Mouse (Mus musculus): ENCODE data around the gene Olfr846.

The Olfr846 gene

GRCm38 (mm10) chr9:19363905-19364304, at the start of gene Olfr846:
Gene Olfr846 (minus strand): TSS chr9:19364005.
- H3K4me1 ChIP-seq (replicated peaks; ENCODE audit: low read depth, low read length) = no peaks in the 10 kb centered on the region
- no peak for TF ChIP-seq POU5F1 (IDR thresholded peaks at IDR 0.05; ENCODE audit: borderline replicate concordance, low read length)
- no peak for TF ChIP-seq NANOG (IDR thresholded peaks at IDR 0.05; ENCODE audit: borderline replicate concordance, low read length)
- no peak for TF ChIP-seq CTCF (conservative IDR thresholded peaks at IDR 0.05; ENCODE audit: low read length)

DNA sequence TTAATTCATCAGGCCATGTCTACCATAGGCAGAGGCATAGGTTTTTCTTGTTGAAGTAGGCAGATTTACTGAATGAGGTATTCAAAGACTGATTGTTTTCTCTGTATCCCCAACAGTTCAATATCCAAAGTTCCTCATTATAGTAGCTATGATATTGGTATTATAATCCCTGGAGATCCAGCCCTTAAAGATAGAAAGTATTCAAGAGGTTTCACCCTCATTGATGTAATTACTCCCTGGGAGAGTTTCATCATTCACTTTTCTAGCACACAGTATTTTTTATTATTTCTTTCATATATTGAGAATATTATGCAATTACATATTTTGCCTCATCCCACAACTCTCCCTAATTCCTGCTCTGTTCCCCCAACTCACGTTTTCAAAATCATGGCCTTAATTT, 14.8 kb upstream of the Olfr846 start, which contains the start of gene Olfr847:
TSS of gene Olfr847 (minus strand) at position 101 of the 400 bp plus-strand sequence.
- no peaks in the 10 kb centered on the region for H3K36me3 ChIP-seq (ENCODE audit: insufficient read depth, low read length)
- H3K4me3 ChIP-seq (replicated peaks; ENCODE audit: low read length) = no peak within 1 kb of the TSS
- no peaks in the 10 kb centered on the region for H3K4me1 ChIP-seq (replicated peaks; ENCODE audit: low read depth, low read length)
- no peaks in the 10 kb centered on the region for H3K9me3 ChIP-seq (ENCODE audit: low read length)
- H3K27me3 ChIP-seq (ENCODE audit: insufficient read depth, low read length) = no peaks in the 10 kb centered on the region
- TF ChIP-seq NANOG (IDR thresholded peaks at IDR 0.05; ENCODE audit: borderline replicate concordance, low read length) = no peak
- TF ChIP-seq POU5F1 (IDR thresholded peaks at IDR 0.05; ENCODE audit: borderline replicate concordance, low read length) = no peak
- TF ChIP-seq CTCF (conservative IDR thresholded peaks at IDR 0.05; ENCODE audit: low read length) = no peak

More at GRCm38 (mm10) chr9:19363905-19364304, at the start of gene Olfr846:
- Histone ChIP-seq H3K9me3 (ENCODE audit: low read length) (no peaks in the 10 kb centered on the region), H3K27me3 (ENCODE audit: insufficient read depth, low read length) (no peaks in the 10 kb centered on the region), H3K36me3 (ENCODE audit: insufficient read depth, low read length) (no peaks in the 10 kb centered on the region), H3K4me3 (replicated peaks; ENCODE audit: low read length) (no peak within 1 kb of the TSS)

- no peaks in the 10 kb centered on the region for H3K9me3 ChIP-seq (ENCODE audit: low read length)
- no peaks in the 10 kb centered on the region for H3K4me1 ChIP-seq (replicated peaks; ENCODE audit: low read depth, low read length)
- H3K27me3 ChIP-seq (ENCODE audit: insufficient read depth, low read length) = no peaks in the 10 kb centered on the region
- H3K4me3 ChIP-seq (replicated peaks; ENCODE audit: low read length) = no peak within 1 kb of the TSS
- TF ChIP-seq NANOG (IDR thresholded peaks at IDR 0.05; ENCODE audit: borderline replicate concordance, low read length) (no peak), CTCF (conservative IDR thresholded peaks at IDR 0.05; ENCODE audit: low read length) (no peak), POU5F1 (IDR thresholded peaks at IDR 0.05; ENCODE audit: borderline replicate concordance, low read length) (no peak)
- no peaks in the 10 kb centered on the region for H3K36me3 ChIP-seq (ENCODE audit: insufficient read depth, low read length)
Measured at GRCm38 (mm10) chr9:19336157-19336556, 27.6 kb downstream of the Olfr846 start, which contains the start of gene Olfr845. Gene Olfr845 (plus strand): TSS chr9:19336457.

DNA sequence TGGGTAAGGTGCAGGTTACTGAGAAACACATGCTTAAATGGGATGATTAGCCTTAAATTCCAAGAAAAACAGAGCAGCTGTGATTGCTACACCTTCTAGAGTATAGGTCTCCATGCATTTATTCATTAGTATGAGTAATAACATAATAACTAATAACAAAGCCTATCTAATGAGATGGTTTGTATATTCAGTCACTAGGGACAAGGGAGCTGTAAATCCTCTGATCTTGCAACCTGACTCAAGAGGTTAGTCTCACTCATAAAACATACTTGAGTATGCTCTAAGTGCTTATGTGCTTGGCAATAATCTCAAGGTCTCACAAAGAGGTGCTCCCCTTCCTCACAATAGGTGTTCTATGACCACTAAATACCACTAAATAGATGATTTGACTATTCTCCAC, 47.8 kb downstream of the Olfr846 start, which contains the start of gene Olfr844:
TSS of gene Olfr844 (plus strand) at position 301 of the 400 bp plus-strand sequence.
- Histone ChIP-seq H3K4me1 (replicated peaks; ENCODE audit: low read depth, low read length) (no peaks in the 10 kb centered on the region), H3K36me3 (ENCODE audit: insufficient read depth, low read length) (no peaks in the 10 kb centered on the region), H3K9me3 (ENCODE audit: low read length) (no peaks in the 10 kb centered on the region), H3K27me3 (ENCODE audit: insufficient read depth, low read length) (no peaks in the 10 kb centered on the region), H3K4me3 (replicated peaks; ENCODE audit: low read length) (no peak within 1 kb of the TSS)
- no peak for TF ChIP-seq CTCF (conservative IDR thresholded peaks at IDR 0.05; ENCODE audit: low read length)
- TF ChIP-seq NANOG (IDR thresholded peaks at IDR 0.05; ENCODE audit: borderline replicate concordance, low read length) = no peak
- no peak for TF ChIP-seq POU5F1 (IDR thresholded peaks at IDR 0.05; ENCODE audit: borderline replicate concordance, low read length)
